Mouse (Mus musculus) testis, adult 2 months (tissue): ENCODE measurements around the gene Slc10a7.

ENCODE experiments used
- CTCF ChIP-seq: fragments of 200-500 bp; IDR thresholded peaks from 2 replicates; pipeline ENCODE4 v1.5.1; 2012; ENCODE audit warnings: low read depth, mild to moderate bottlenecking, inconsistent platforms, low read length, moderate library complexity; ENCODE audit not compliant: control insufficient read depth, insufficient read depth, insufficient replicate concordance
- POLR2A ChIP-seq: fragments of 200-500 bp; IDR thresholded peaks from 2 replicates; pipeline ENCODE4 v1.6.1; 2012; ENCODE audit warnings: low read depth, mild to moderate bottlenecking, inconsistent platforms, low read length, moderate library complexity; ENCODE audit not compliant: control insufficient read depth

- no peak for TF ChIP-seq POLR2A
- TF ChIP-seq CTCF, result no peak
Observed at GRCm38 (mm10) chr8:78510926-78511325, 1.8 kb downstream of the Slc10a7 start.
